Mouse (Mus musculus) heart, embryonic 14.5 days (tissue): ENCODE results near the gene 9130213A22Rik. TPM values are rescaled to one million over a fixed set of nuclear protein-coding genes. Genes with fewer than 3 reads are reported as not detected.

Source experiments
- ATAC-seq: fragments of 200-750 bp; cut with Nextera tagmentation; 2 replicates; pipeline ENCODE4 v1.8.0; 2017; ENCODE audit warnings: low read depth, moderate TSS enrichment; ENCODE audit not compliant: insufficient number of reproducible peaks, insufficient read depth, low FRiP score
- H3K27ac ChIP-seq, 2 experiments: fragments of 200-500 bp in 1 of 2; fragments of 300-500 bp in 1 of 2; sonication (generic) in 1 of 2; replicated peaks in 1 of 2; 2 replicates each; pipeline ENCODE4 v1.5.1; 2012 to 2014; ENCODE audit warnings: low read depth in 2 of 2, low read length in 2 of 2, control low read depth in 1 of 2, mild to moderate bottlenecking in 1 of 2, mixed read lengths in 1 of 2; ENCODE audit not compliant: control insufficient read depth in 1 of 2, insufficient read depth in 1 of 2
- H3K27me3 ChIP-seq: fragments of 300-500 bp; sonication (generic); 2 replicates; pipeline ENCODE4 v1.6.1; 2014; ENCODE audit warnings: mild to moderate bottlenecking, low read length, control low read depth; ENCODE audit not compliant: control insufficient read depth, insufficient read depth
- H3K36me3 ChIP-seq: fragments of 300-500 bp; sonication (generic); 2 replicates; pipeline ENCODE4 v1.6.1; 2014; ENCODE audit warnings: mild to moderate bottlenecking, control low read depth, low read length, mixed read lengths; ENCODE audit not compliant: control insufficient read depth, insufficient read depth
- H3K4me1 ChIP-seq, 2 experiments: fragments of 200-500 bp in 1 of 2; fragments of 300-500 bp in 1 of 2; sonication (generic) in 1 of 2; 2 replicates each; pipeline ENCODE4 v1.6.1; 2012 to 2014; ENCODE audit warnings: low read length in 2 of 2, control low read depth in 1 of 2, mixed read lengths in 1 of 2; ENCODE audit not compliant: control insufficient read depth in 2 of 2, insufficient read depth in 2 of 2
- H3K4me2 ChIP-seq: fragments of 300-500 bp; sonication (generic); 2 replicates; pipeline ENCODE4 v1.6.1; 2014; ENCODE audit warnings: mild to moderate bottlenecking, low read length
- H3K4me3 ChIP-seq, 2 experiments: fragments of 200-500 bp in 1 of 2; fragments of 300-500 bp in 1 of 2; sonication (generic) in 1 of 2; 2 replicates each; pipeline ENCODE4 v1.5.1; 2012 to 2014; ENCODE audit warnings: low read length in 2 of 2, mild to moderate bottlenecking in 2 of 2, control low read depth in 1 of 2, low read depth in 1 of 2, moderate library complexity in 1 of 2; ENCODE audit not compliant: control insufficient read depth in 1 of 2, insufficient read depth in 1 of 2
- H3K9ac ChIP-seq: fragments of 300-500 bp; sonication (generic); 2 replicates; pipeline ENCODE4 v1.6.1; 2014; ENCODE audit warnings: mild to moderate bottlenecking, low read length
- H3K9me3 ChIP-seq: fragments of 300-500 bp; sonication (generic); 2 replicates; pipeline ENCODE4 v1.6.1; 2016; ENCODE audit warnings: low read length, control low read depth; ENCODE audit not compliant: control insufficient read depth
- WGBS: fragments of 180-500 bp; shearing (Covaris S2); extraction: QIAGEN DNeasy Blood & Tissue Kit; methylation state at CpG from one replicate; pipeline ENCODE4 v1.1.7; 2014; 5-methylcytosine and 5-hydroxymethylcytosine counted together
- polyA plus RNA-seq: library from polyadenylated mRNA; unstranded; fragments of >200 nt; fragmentation: Nextera tagmentation; extraction: Ambion mirVana; gene quantifications from 2 replicates; pipeline ENCODE4 v1.2.1, GENCODE M21; 2014

9130213A22Rik gene
- polyA plus RNA-seq, 1 experiment from 2014 or later, result 0.28 TPM

GRCm38 (mm10) chr11:69089616-69090290 lies 32.6 kb downstream of the 9130213A22Rik start:
- Histone ChIP-seq H3K4me2 (peak overlapping the region; percentile 91), H3K27ac (no peak overlapping the region), H3K9me3 (no peaks in the 10 kb centered on the region), H3K9ac (peak overlapping the region; percentile 100), H3K27me3 (no peaks in the 10 kb centered on the region), H3K4me1 (peaks cover 19 to 44% of the 10 kb centered on the region in 2 experiments), H3K4me3 (peak overlapping the region; percentile 90 to 100), H3K36me3 (peaks cover 34% of the 10 kb centered on the region)
- 78% methylated on average over 12 of the region's 12 CpGs for WGBS
- no peak for ATAC-seq

- no peaks in the 10 kb centered on the region for H3K9me3 ChIP-seq
- WGBS, result 6% methylated on average over 25 of the region's 25 CpGs
- H3K4me1 ChIP-seq, result peaks cover 19 to 39% of the 10 kb centered on the region in 2 experiments
- peaks cover 34% of the 10 kb centered on the region for H3K36me3 ChIP-seq
- H3K27ac ChIP-seq, result peak overlapping the region; percentile 96 to 98
- H3K4me2 ChIP-seq, result peak overlapping the region; percentile 91
- H3K9ac ChIP-seq, result peak overlapping the region; percentile 100
- ATAC-seq, result peak; percentile 39; the same call in 1 of the 2 replicates
- H3K27me3 ChIP-seq, result no peaks in the 10 kb centered on the region
- peak overlapping the region; percentile 90 to 100 for H3K4me3 ChIP-seq
Observed at GRCm38 (mm10) chr11:69088856-69089615, 33.4 kb downstream of the 9130213A22Rik start.

GRCm38 (mm10) chr11:69088103-69088855 lies 34.1 kb downstream of the 9130213A22Rik start, which contains the start of gene Vamp2:
TSS of gene Vamp2 (plus strand) at chr11:69088490.
- no peaks in the 10 kb centered on the region for H3K27me3 ChIP-seq
- H3K4me1 ChIP-seq, result peaks cover 19 to 39% of the 10 kb centered on the region in 2 experiments
- H3K36me3 ChIP-seq, result peaks cover 34% of the 10 kb centered on the region
- ATAC-seq, result peak; percentile 63
- peak within 1 kb of the TSS; percentile 96 to 98 for H3K27ac ChIP-seq
- peak within 1 kb of the TSS; percentile 91 for H3K4me2 ChIP-seq
- under 1% methylated on average over 62 of the region's 67 CpGs for WGBS
- peak within 1 kb of the TSS; percentile 100 for H3K9ac ChIP-seq
- peak within 1 kb of the TSS; percentile 90 to 100 for H3K4me3 ChIP-seq
- no peaks in the 10 kb centered on the region for H3K9me3 ChIP-seq

GRCm38 (mm10) chr11:69087597-69087996 lies 34.8 kb downstream of the 9130213A22Rik start:
- no peak for ATAC-seq
- peak overlapping the region; percentile 91 for H3K4me2 ChIP-seq
- 58% methylated on average over 2 of the region's 2 CpGs for WGBS
- no peaks in the 10 kb centered on the region for H3K9me3 ChIP-seq
- H3K27me3 ChIP-seq, result no peaks in the 10 kb centered on the region
- H3K36me3 ChIP-seq, result peaks cover 31% of the 10 kb centered on the region
- peaks cover 19 to 39% of the 10 kb centered on the region in 2 experiments for H3K4me1 ChIP-seq
- no peak overlapping the region for H3K4me3 ChIP-seq
- 0 out of 2 replicates have a peak overlapping the region, but pooled peaks have one; percentile 100 for H3K9ac ChIP-seq
- peak overlapping the region; percentile 49 to 98 for H3K27ac ChIP-seq

- Histone ChIP-seq H3K9ac (no peak overlapping the region; the same call in 1 of the 2 replicates), H3K4me2 (0 out of 2 replicates have a peak overlapping the region, but pooled peaks have one; percentile 91), H3K4me3 (no peak overlapping the region), H3K9me3 (no peaks in the 10 kb centered on the region), H3K27ac (peak overlapping the region; percentile 51 to 98), H3K27me3 (no peaks in the 10 kb centered on the region), H3K36me3 (peaks cover 28% of the 10 kb centered on the region), H3K4me1 (peaks cover 19 to 39% of the 10 kb centered on the region in 2 experiments)
- WGBS, result 31% methylated on average over 4 of the region's 4 CpGs
- ATAC-seq, result no peak
Observed at GRCm38 (mm10) chr11:69087082-69087481, 35.3 kb downstream of the 9130213A22Rik start.

- Histone ChIP-seq H3K4me2 (no peak overlapping the region), H3K9ac (no peak overlapping the region), H3K27ac (peak overlapping the region; percentile 51 to 98)
Observed at GRCm38 (mm10) chr11:69086390-69086789, 36.0 kb downstream of the 9130213A22Rik start.

GRCm38 (mm10) chr11:69085608-69086007 lies 36.8 kb downstream of the 9130213A22Rik start:
- peaks cover 19 to 33% of the 10 kb centered on the region in 2 experiments for H3K4me1 ChIP-seq
- no peak overlapping the region for H3K4me2 ChIP-seq
- no peaks in the 10 kb centered on the region for H3K9me3 ChIP-seq
- H3K27ac ChIP-seq, result no peak overlapping the region
- WGBS, result 73% methylated on average over 6 of the region's 6 CpGs
- no peak for ATAC-seq
- H3K4me3 ChIP-seq, result no peak overlapping the region
- H3K36me3 ChIP-seq, result peaks cover 14% of the 10 kb centered on the region
- H3K27me3 ChIP-seq, result no peaks in the 10 kb centered on the region
- no peak overlapping the region for H3K9ac ChIP-seq

More at GRCm38 (mm10) chr11:69086390-69086789, 36.0 kb downstream of the 9130213A22Rik start:
- no peaks in the 10 kb centered on the region for H3K9me3 ChIP-seq
- no peak overlapping the region for H3K4me3 ChIP-seq
- no peak for ATAC-seq
- no peaks in the 10 kb centered on the region for H3K27me3 ChIP-seq
- WGBS, result 31% methylated on average over 6 of the region's 6 CpGs
- H3K4me1 ChIP-seq, result peaks cover 19 to 36% of the 10 kb centered on the region in 2 experiments
- H3K36me3 ChIP-seq, result peaks cover 21% of the 10 kb centered on the region
